Mouse (Mus musculus) urinary bladder, adult 2 months (tissue): ENCODE data around the gene Ints5. TPM values are rescaled to one million over a fixed set of nuclear protein-coding genes. Genes with fewer than 3 reads are reported as not detected.

Experiments used
- DNase-seq: peaks from one replicate; pipeline ENCODE4 v3.0.0; 2022; ENCODE audit warnings: low spot score
- polyA plus RNA-seq: library from polyadenylated mRNA; depleted of rRNA; stranded (reverse); fragments of >200 nt; gene quantifications from 2 replicates; pipeline ENCODE4 v1.2.3, GENCODE M21; 2012; rRNA removed

Ints5 gene
- polyA plus RNA-seq, 1 experiment = 15.5 TPM

DNA sequence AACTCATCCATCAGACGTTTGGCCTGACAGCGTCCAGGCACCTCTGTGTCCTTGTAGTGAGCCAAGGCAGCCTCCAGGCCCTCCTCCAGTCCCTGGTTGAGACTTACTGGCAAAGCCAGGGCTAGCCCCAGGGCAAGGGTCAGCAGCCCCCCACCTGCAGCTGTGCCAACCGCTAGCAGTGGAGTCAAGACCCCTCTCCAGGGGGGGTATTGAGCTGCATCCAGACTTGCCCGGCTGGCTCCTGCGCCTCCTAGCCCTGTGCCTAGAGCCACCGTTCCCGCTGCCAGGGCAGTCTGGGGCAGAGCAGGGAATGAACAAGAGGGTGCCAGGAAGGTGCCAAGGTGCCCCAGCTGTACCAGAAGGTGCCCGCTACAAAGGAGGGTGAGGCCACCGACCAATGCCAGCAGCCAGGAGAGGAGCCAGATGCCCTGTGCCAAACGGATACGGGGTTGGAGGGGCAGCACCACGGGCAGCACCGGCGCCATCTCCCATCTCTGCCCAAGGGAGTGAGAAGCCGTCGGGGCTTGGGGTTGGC lies 36.0 kb downstream of the Ints5 start:
- DNase-seq = peak; percentile 51

DNA sequence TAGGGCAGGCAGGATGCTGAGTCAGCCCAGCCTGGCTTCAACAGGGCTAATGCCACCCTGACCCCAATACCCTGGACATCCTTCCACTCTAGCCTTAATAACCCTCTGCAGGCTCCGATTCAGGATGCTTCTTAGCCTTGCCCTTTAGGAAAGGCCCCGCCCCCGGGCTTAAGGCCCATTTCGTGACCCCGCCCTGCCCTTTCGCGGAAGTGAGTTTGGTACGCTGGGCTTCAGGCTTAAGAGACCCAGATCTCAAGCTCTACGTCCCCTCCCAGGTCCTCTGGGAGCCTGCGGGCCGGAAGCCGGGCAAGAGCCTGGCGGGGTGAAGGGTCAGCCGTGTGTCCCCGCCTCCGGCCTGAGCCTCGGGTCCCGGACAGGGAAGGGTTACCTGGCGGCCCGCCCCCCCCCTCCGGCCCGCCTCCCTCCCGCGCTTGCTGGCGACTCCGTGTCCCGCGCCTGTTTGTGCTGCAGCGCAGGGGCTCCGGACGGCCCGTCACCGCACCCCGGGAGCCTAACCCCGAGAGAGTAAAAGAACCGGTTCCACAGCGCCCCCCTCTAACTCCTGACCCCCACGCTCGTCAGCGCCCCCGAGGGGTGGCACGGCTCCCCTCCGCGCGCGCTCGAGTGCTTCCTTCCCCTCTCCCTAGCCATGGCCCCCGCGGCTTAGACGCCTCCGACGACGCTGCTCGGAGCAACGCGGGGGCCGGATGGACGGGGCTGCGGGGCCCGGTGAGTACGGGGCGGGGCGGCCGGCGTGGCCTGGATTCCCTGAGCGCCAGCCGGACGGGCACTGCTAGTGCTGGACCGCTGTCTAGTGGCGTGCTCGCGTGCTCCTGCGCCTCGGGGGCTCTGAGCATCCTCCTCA lies 36.7 kb downstream of the Ints5 start, which contains the start of the genes Rom1 and Eml3:
Gene Rom1, minus strand, starts transcription at position 133 of the 865 bp plus-strand sequence.
Gene Eml3, plus strand, starts transcription at position 329 of the 865 bp plus-strand sequence.
- DNase-seq = peak; percentile 77

DNA sequence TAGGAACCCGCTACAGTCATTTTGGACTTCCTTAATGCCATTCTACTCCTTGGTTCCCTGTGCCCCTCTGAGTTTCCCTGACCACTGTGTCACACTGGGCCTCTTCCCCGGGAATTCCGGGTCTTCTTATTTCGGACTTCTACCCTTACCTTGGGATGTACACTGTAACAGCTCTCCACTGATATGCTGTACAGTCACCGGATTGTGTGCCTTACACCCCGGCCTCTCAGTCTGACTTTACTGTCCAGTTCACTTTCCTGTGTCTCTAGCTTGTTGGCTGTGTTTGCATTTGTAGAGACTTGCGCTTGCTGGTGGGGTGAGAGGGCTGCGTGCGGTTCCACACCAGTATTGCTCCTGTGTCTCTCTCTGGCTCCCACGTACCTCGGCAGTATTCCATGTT lies 37.3 kb downstream of the Ints5 start:
- DNase-seq = no peak

DNA sequence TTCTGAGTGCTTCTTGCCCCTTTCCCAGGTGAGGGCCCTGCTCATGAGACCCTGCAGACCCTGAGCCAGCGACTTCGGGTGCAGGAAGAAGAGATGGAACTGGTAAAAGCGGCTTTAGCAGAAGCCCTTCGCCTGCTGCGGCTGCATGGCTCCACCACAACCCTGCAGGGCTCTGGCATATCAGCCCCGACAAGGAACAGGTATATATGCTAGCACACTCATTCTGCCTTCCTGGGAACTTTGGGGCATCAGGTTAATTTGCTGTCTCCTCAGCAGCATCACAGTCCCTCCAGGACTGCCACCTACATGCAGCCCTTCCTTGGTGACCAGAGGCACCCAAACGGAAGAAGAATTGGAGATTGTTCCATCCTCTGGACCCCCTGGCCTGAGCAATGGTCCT lies 38.0 kb downstream of the Ints5 start:
- no peak for DNase-seq

DNA sequence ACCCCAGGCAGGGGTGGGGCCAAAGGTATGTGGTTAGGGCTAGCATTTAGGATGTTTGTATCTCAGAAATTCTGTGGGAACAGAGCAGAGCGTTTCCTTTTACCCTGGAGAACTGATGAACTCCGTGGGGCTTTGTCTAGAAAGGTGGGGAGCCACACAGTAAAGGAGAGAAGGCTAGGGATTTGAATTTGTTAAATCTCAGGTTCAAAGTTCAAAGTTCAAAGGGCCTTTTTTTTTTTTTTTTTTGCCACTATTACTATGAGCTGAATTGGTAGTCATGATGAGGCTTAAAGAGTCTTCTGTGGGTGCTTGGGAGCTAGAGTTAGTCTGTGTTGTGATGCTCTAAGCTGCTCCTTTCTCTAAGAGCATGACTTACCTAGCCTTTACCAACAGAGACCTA lies 43.9 kb downstream of the Ints5 start:
- DNase-seq = no peak

DNA sequence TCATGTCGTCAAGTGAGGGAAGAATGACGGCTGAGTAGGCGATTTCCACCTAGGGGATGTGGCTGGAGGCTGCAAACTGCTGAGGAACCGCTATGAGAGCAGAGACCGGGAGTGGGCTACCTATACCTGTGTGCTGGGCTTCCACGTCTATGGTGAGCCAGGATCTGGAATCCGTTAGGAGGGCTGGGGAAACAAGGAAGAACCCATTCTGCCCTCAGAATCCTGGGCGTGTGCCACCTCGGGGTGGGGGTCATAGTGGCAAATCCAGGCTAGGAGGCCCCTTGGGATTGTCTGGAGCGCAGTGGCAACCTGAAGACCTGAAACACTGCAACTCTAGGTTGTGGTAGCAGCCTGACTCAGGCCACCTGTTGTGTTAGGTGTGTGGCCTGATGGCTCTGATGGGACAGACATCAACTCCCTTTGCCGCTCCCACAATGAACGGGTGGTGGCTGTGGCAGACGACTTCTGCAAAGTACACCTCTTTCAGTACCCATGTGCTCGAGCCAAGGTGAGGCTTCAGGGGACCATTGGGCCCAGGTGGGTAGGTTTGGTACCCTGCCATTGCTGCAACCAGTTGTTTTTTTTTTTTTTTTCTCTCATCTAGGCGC lies 47.8 kb downstream of the Ints5 start:
- DNase-seq = no peak

DNA sequence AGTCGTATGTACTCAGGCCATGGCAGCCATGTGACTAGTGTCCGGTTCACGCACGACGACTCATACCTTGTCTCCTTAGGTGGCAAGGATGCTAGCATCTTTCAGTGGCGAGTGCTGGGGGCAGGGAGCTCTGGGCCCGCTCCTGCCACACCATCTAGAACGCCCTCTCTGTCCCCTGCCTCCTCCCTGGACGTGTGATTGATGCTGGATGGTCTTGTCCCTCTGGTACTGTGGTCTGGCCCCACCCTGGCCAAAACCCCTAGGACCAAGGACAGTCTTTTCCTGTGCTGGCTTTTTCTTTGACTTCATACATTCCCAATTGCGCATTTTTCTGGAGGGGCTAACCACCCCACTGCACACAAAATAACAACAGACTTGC lies 48.3 kb downstream of the Ints5 start:
- no peak for DNase-seq

DNA sequence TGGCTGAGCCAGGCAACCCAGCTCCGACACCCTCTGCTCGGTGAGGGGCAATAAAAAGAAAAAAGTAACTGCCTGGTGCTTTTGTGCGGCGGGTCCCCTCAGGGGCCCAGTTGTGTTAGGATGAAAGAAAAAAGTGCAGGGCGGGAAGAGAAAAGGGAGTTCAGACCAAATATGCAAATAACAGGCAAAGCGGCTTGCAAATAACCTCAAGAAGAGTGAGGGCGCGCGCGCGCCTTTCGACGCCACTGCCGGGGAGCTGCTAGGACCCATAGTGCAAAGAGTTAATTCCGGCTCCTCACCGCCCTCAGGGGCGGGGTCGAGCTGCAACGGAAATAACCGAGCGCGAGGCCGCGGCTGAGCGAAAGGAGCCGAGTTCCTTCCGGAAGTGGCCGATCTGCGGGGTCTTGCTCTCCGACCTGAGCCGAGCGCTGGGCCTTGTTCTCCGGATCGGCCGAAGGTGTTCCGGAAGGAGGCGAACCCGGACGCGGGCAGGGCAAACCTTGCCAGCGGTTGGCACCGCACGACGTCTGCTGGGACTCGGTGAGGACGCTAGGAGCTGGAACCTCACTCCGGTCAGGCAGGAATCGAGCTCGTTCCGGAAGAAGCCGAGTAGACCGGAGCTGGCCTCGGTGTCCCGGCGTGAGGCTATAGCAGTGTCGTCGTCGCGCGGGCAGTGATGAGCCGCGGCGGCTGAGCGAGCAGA lies 48.9 kb downstream of the Ints5 start, which contains the start of gene Mta2:
Gene Mta2, plus strand, starts transcription at position 361 of the 703 bp plus-strand sequence.
- peak; percentile 88 for DNase-seq

DNA sequence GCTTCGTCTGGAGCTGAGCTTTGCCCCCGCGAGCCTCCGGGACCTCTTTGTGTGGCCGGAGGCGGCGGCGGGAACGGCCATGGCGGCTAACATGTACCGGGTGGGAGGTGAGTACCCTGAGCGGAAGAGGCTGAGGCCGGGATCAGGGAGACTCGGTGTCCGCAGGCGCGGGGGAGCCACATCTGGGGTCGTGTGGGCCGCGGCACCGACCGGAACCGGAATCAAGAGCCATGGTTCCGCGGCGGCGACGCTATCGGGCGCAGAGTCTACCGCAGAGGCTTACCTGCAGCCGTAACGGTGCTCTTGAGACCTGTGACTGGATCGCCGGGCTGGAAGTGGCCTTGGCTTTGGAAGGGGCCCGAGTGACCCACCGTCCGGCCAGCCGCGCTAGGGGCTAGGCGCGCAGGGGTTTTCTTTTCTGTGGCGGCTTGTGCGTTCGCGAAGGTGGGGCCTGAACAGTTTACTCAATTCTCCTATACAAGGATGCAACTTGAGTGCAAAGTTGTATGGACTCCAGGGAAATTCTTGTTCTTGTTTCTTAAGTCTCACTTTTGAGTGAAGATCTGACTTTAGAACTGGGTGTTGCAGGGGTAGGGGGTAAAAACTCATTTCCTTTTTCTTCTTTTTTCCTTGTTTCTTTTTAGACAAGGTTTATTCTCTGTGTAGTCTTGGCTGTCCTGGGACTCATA lies 49.6 kb downstream of the Ints5 start:
- no peak for DNase-seq

DNA sequence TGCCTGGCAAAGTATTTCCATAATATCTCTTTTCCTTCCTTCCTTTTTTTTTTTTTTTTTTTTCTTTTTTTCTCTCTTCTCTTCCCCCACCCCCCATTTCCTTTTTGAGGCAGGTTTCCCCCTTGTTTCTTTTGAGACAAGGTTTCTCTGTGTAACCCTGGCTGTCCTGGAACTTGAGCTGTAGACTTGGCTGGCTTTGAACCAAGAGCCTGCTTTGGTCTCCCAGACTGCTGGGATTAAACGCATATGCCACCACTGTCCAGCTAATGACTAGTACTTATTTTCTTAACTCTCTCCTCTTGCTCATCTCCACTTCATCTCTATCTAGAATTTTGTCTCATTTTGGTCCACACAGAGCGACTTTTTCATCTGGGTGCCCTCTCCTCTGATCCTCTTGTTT lies 50.2 kb downstream of the Ints5 start:
- DNase-seq = no peak

DNA sequence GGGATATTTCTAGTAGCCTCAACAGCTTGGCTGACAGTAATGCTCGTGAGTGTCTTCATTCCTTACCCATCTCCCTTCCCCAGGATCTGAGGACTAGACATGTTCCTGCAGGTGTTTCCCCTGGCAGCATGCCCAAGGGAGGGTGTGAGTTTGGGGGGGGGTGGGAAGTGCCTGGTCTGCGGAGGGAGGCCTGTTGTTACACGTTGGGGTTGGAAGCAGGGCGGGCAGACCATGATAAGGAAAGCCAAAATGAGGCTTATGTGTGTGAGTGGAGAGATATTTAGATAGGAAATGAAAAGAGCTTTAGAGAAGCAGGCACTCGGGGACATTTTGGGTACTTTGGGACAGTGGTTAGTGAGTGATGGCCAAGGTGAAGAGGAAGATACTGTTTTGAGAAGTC lies 51.3 kb downstream of the Ints5 start:
- DNase-seq = no peak

DNA sequence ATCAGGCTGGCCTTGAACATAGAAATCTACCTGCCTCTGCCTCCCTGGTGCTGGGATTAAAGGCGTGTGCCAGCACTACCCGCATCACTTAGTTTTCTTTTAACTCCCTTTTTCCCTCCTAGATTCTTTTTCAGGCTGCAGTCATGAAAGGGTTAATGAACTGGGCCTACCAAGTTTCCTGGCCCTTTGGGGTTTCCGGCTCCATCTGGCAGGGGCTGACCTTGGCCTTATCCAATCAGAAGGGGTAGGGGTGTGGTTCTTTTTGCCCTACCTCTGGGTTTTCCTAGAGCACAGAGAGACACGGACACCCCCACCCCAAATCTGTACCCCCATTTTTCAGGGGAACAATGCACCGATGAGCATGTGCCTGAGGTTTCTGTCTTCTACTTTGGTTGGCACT lies 51.9 kb downstream of the Ints5 start:
- DNase-seq = no peak

DNA sequence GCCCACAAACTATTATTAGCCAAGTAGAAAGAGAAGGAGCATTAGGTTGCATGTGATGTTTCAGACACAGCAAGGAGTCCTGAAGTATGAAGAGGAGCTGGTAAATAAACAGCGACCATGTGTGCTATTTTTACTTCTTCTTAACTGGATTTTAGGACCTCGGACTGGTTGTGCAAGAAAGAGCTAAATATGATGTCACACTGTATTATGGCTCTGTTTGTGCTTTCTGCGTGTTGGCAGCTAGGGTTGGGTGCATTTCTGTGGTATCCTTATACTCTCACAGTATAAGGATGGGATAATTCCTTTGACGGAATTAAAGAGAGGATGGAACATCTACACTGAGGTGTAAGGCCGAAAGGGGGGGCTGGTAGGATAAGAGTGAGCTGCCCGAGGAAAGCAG lies 52.4 kb downstream of the Ints5 start:
- no peak for DNase-seq

DNA sequence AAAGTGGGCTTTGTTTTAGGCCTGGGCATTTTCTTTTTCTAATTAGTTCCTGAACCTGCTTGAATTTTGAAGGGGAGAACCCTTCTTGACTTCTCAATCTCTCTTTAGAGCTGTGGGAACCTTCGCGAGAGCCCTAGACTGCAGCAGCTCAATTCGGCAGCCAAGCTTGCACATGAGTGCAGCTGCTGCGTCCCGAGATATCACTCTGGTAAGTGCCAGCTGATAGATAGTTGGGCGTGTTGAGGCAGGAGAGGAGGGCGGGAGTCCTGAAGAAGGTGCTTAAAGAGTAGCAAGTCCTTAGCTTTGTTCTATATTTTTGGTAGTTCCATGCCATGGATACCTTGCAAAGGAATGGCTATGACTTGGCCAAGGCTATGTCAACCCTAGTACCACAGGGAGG lies 54.1 kb downstream of the Ints5 start:
- DNase-seq = no peak

Other genes with a start within 250 kb of the Ints5 start
- gene Chrm1, start 229.2 kb upstream of the Ints5 start, polyA plus RNA-seq = 0.04 and 0.06 TPM in 2 replicates
- 103 and 115 TPM in 2 replicates for gene Slc3a2, start 169.6 kb upstream of the Ints5 start, polyA plus RNA-seq
- 37.9 and 45.9 TPM in 2 replicates for gene Wdr74, start 157.2 kb upstream of the Ints5 start, polyA plus RNA-seq
- 0.19 and 0.28 TPM in 2 replicates for gene 1700092M07Rik, start 152.3 kb upstream of the Ints5 start, polyA plus RNA-seq
- 96.5 and 99.1 TPM in 2 replicates for gene Stx5a, start 151.6 kb upstream of the Ints5 start, polyA plus RNA-seq
- 196 and 275 TPM in 2 replicates for gene Nxf1, start 135.9 kb upstream of the Ints5 start, polyA plus RNA-seq
- gene Tmem223, start 122.0 kb upstream of the Ints5 start, polyA plus RNA-seq = 97.8 and 112 TPM in 2 replicates
- gene Tmem179b, start 118.5 kb upstream of the Ints5 start, polyA plus RNA-seq = 56.9 and 88.4 TPM in 2 replicates
- gene Taf6l, start 106.6 kb upstream of the Ints5 start, polyA plus RNA-seq = 7.7 and 8.4 TPM in 2 replicates
- gene Polr2g, start 94.4 kb upstream of the Ints5 start, polyA plus RNA-seq = 63.3 and 81.5 TPM in 2 replicates
- gene Zbtb3, start 90.5 kb upstream of the Ints5 start, polyA plus RNA-seq = 2.1 and 2.5 TPM in 2 replicates
- gene Ttc9c, start 73.7 kb upstream of the Ints5 start, polyA plus RNA-seq = 26.9 and 33.1 TPM in 2 replicates
- 60.7 and 73.9 TPM in 2 replicates for gene Hnrnpul2, start 73.0 kb upstream of the Ints5 start, polyA plus RNA-seq
- 0.40 and 1.5 TPM in 2 replicates for gene AC129217.1, start 63.2 kb upstream of the Ints5 start, polyA plus RNA-seq
- gene Bscl2, start 55.5 kb upstream of the Ints5 start, polyA plus RNA-seq = 66.7 and 71.0 TPM in 2 replicates
- gene Gng3, start 53.8 kb upstream of the Ints5 start, polyA plus RNA-seq = 0.29 and 0.44 TPM in 2 replicates
- gene Lrrn4cl, start 42.2 kb upstream of the Ints5 start, polyA plus RNA-seq = 18.6 and 20.9 TPM in 2 replicates
- 175 and 179 TPM in 2 replicates for gene Ubxn1, start 21.5 kb upstream of the Ints5 start, polyA plus RNA-seq
- gene Uqcc3, start 12.1 kb upstream of the Ints5 start, polyA plus RNA-seq = 74.7 and 77.6 TPM in 2 replicates
- 3.1 and 4.9 TPM in 2 replicates for gene Lbhd1, start 9.3 kb upstream of the Ints5 start, polyA plus RNA-seq
- not detected in 2 replicates for gene Gm49403, start 9.1 kb upstream of the Ints5 start, polyA plus RNA-seq
- gene 1810009A15Rik, start 4.2 kb upstream of the Ints5 start, polyA plus RNA-seq = 56.1 and 65.1 TPM in 2 replicates
- 0.10 TPM in 1 of 2 replicates, not detected in the other for gene Gm49416, start 4.1 kb upstream of the Ints5 start, polyA plus RNA-seq
- gene Ganab, start 5.1 kb downstream of the Ints5 start, polyA plus RNA-seq = 98.1 and 104 TPM in 2 replicates
- gene B3gat3, start 27.4 kb downstream of the Ints5 start, polyA plus RNA-seq = 57.9 and 80.8 TPM in 2 replicates
- gene Rom1, start 36.4 kb downstream of the Ints5 start, polyA plus RNA-seq = 9.4 and 12.3 TPM in 2 replicates
- 40.5 and 45.3 TPM in 2 replicates for gene Eml3, start 36.5 kb downstream of the Ints5 start, polyA plus RNA-seq
- gene Mta2, start 48.9 kb downstream of the Ints5 start, polyA plus RNA-seq = 29.9 and 47.6 TPM in 2 replicates
- 21.8 and 24.1 TPM in 2 replicates for gene Tut1, start 60.8 kb downstream of the Ints5 start, polyA plus RNA-seq
- gene Eef1g, start 74.0 kb downstream of the Ints5 start, polyA plus RNA-seq = 398 and 489 TPM in 2 replicates
- 126 and 168 TPM in 2 replicates for gene Ahnak, start 96.3 kb downstream of the Ints5 start, polyA plus RNA-seq
- gene Scgb1a1, start 195.0 kb downstream of the Ints5 start, polyA plus RNA-seq = 0.23 TPM in 1 of 2 replicates, not detected in the other
- gene Asrgl1, start 242.6 kb downstream of the Ints5 start, polyA plus RNA-seq = 2.7 and 4.5 TPM in 2 replicates